Mouse (Mus musculus) limb, embryonic 12.5 days (tissue): ENCODE results near the gene Gdf10. TPM values are rescaled to one million over a fixed set of nuclear protein-coding genes. Genes with fewer than 3 reads are reported as not detected.

Experiments used
- ATAC-seq: fragments of 200-750 bp; cut with Nextera tagmentation; 2 replicates; pipeline ENCODE4 v1.8.0; 2017; ENCODE audit warnings: low read depth, moderate TSS enrichment; ENCODE audit not compliant: insufficient number of reproducible peaks, insufficient read depth, low FRiP score, low TSS enrichment
- H3K27ac ChIP-seq: fragments of 300-500 bp; sonication (generic); 2 replicates; pipeline ENCODE4 v1.5.1; 2016; ENCODE audit warnings: mild to moderate bottlenecking, moderate library complexity
- H3K27me3 ChIP-seq: fragments of 300-500 bp; sonication (generic); 2 replicates; pipeline ENCODE4 v1.6.1; 2016; ENCODE audit warnings: mild to moderate bottlenecking, moderate library complexity
- H3K36me3 ChIP-seq: fragments of 300-500 bp; sonication (generic); 2 replicates; pipeline ENCODE4 v1.6.1; 2016; ENCODE audit warnings: mild to moderate bottlenecking, moderate library complexity
- H3K4me1 ChIP-seq: fragments of 300-500 bp; sonication (generic); replicated peaks from 2 replicates; pipeline ENCODE4 v1.6.1; 2016
- H3K4me2 ChIP-seq: fragments of 300-500 bp; sonication (generic); 2 replicates; pipeline ENCODE4 v1.6.1; 2016; ENCODE audit warnings: mild to moderate bottlenecking, moderate library complexity
- H3K4me3 ChIP-seq: fragments of 300-500 bp; sonication (generic); replicated peaks from 2 replicates; pipeline ENCODE4 v1.5.1; 2016; ENCODE audit warnings: mild to moderate bottlenecking
- H3K9ac ChIP-seq: fragments of 300-500 bp; sonication (generic); replicated peaks from 2 replicates; pipeline ENCODE4 v1.6.1; 2016; ENCODE audit warnings: mild to moderate bottlenecking, moderate library complexity
- H3K9me3 ChIP-seq: fragments of 300-500 bp; sonication (generic); 2 replicates; pipeline ENCODE4 v1.6.1; 2016; ENCODE audit warnings: mild to moderate bottlenecking, moderate library complexity
- WGBS: fragments of 180-500 bp; shearing (Covaris S2); methylation state at CpG from one replicate; pipeline ENCODE4 v1.1.7; 2016; 5-methylcytosine and 5-hydroxymethylcytosine counted together
- polyA plus RNA-seq: library from polyadenylated mRNA; unstranded; fragments of >200 nt; fragmentation: Nextera tagmentation; extraction: Ambion mirVana; gene quantifications from 2 replicates; pipeline ENCODE4 v1.2.1, GENCODE M21; 2016

Gene Gdf10
- polyA plus RNA-seq, 1 experiment from 2014 or later, result 11.9 TPM

DNA sequence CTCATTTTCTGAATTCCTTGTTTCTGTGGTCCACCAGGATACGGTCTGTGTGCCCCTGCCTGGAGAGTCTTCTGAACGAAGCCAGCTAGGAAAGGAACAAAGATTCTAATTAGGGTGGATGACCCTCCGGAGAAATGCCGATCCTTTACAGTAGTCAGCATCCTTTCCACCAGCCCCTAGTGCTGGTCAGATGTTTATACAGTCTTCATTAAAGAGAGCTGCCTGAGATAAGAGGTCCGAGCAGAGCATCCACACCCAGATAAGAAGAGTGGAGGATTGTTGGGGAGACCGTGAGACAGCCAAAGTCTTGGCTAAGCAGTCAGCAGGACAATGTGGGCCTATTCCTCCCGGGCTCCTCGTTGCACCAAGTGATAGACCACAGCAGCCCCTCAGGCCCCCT is 17.4 kb downstream of the Gdf10 start, which contains the start of gene Gdf2:
Gene Gdf2 (plus strand): TSS at position 301 of the 400 bp plus-strand sequence.
- whole genome bisulfite sequencing, result 68% methylated on average over 8 of the region's 8 CpGs
- no peaks in the 10 kb centered on the region for H3K4me1 ChIP-seq
- no peak within 1 kb of the TSS for H3K4me2 ChIP-seq
- H3K27me3 ChIP-seq, result peaks cover 13% of the 10 kb centered on the region; the same call in 1 of the 2 replicates
- H3K27ac ChIP-seq, result no peak within 1 kb of the TSS
- no peaks in the 10 kb centered on the region for H3K9me3 ChIP-seq
- no peak within 1 kb of the TSS for H3K4me3 ChIP-seq
- no peak for ATAC-seq
- H3K36me3 ChIP-seq, result no peaks in the 10 kb centered on the region
- no peak within 1 kb of the TSS for H3K9ac ChIP-seq

DNA sequence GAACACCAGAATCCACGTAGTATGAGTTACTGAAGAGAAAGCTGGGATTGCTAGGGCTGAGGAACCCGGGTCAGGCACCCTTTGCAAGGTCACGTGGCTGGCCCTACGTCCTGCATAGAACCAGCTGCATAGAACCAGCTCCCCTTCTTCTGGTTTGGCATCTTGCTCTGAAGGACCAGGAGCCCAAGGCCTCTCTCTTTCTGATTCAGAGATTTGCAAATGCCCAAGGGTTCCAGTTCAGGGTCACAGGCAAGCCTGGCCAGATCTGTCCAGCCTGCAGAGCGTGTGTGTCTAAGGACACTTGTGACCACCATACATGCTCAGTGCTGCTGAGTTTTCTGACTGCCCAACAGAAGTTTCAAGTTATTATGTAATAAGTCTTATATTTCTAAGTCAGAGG is 18.8 kb downstream of the Gdf10 start:
- H3K4me1 ChIP-seq, result no peaks in the 10 kb centered on the region
- no peak for ATAC-seq
- H3K27ac ChIP-seq, result no peak overlapping the region
- no peak overlapping the region for H3K4me2 ChIP-seq
- no peaks in the 10 kb centered on the region for H3K9me3 ChIP-seq
- H3K27me3 ChIP-seq, result peaks cover 13% of the 10 kb centered on the region; the same call in 1 of the 2 replicates
- H3K4me3 ChIP-seq, result no peak overlapping the region
- no peaks in the 10 kb centered on the region for H3K36me3 ChIP-seq
- no peak overlapping the region for H3K9ac ChIP-seq
- WGBS, result 79% methylated on average over 5 of the region's 5 CpGs

DNA sequence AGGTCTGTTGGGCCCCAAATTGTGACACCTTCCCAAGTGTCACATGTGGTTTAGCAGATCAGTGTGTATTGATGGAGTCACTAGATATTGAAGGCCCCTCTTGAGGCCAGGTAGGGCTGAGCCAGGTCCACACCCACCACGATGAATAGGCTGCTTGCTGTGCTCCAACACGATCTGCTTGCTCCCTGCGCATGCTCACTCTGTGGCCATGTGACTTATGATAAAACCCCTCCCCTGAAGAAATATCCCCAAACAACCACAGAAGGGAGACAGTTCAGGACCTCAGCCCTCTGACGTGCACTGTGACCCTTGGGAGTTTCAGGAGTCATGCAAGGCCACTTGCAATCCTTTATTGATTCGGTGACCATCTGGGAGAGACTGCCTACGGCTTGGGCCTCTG is 22.7 kb downstream of the Gdf10 start:
- Histone ChIP-seq H3K36me3 (no peaks in the 10 kb centered on the region), H3K9ac (no peak overlapping the region), H3K4me2 (no peak overlapping the region), H3K4me3 (no peak overlapping the region), H3K27ac (no peak overlapping the region), H3K4me1 (no peaks in the 10 kb centered on the region), H3K9me3 (no peaks in the 10 kb centered on the region), H3K27me3 (peaks cover 6% of the 10 kb centered on the region; the same call in 1 of the 2 replicates)
- no peak for ATAC-seq
- WGBS, result 82% methylated on average over 6 of the region's 6 CpGs

DNA sequence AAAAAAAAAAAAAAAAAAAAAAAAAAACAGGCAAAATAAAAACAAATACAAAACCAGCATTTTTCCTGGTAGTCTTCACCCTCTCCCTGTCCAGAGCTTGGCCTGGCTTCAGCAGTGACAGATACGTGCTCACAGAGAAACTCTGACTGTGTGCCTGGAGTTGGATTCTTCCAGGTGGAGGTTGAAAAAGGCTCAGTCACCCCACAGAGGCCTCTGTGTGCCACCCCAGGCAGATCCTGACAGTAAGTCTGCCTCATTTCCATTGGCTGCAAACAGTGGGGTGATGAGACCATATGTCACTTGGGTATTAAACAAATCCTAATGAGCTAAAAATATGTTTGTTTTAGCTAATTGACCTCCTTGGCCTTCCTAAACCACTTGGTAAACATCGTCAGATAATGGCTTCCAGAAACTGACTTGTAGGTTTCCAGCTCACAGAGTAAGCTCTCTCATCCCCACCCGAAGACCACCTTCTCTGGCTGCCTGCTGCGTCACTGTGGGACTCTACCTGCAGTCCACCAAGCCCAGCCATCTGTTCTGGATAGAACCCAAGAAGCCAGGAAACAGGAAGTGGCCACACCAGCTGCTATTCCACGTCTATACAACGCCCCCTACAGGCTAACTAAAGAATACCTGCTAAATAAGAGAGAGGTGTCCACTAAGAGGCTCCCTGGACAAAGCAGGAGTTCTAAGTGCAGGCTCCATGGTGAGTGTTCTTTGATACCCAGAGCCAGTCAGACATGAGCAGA is 29.0 kb downstream of the Gdf10 start:
- ATAC-seq, result no peak
- no peak overlapping the region for H3K9ac ChIP-seq
- 49% methylated on average over 6 of the region's 6 CpGs for WGBS
- H3K9me3 ChIP-seq, result no peaks in the 10 kb centered on the region
- no peak overlapping the region for H3K4me2 ChIP-seq
- H3K4me1 ChIP-seq, result no peaks in the 10 kb centered on the region
- no peak overlapping the region for H3K4me3 ChIP-seq
- H3K27ac ChIP-seq, result no peak overlapping the region
- no peaks in the 10 kb centered on the region for H3K27me3 ChIP-seq
- no peaks in the 10 kb centered on the region for H3K36me3 ChIP-seq

DNA sequence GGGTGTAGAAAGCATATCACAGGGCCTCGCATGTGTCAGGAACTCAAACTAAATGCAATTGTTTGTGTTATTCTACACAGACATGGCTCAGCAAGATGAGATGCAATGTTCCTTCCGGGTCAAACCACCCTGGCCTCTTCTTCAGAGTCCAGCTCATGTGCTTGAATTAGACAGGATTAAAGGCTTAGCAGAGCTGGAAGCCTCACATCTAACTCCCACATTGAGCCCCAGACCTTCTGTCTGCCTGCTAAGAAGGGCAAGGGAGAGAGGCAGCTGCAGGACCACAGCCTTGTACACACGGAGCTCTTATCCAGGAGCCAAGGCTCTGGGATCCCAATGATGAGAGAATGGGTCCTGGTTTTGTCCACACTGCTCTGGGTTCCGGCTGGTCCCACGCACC is 30.4 kb downstream of the Gdf10 start, which contains the start of gene Rbp3:
Gene Rbp3 (plus strand): TSS at position 243 of the 400 bp plus-strand sequence.
- ATAC-seq, result no peak
- H3K4me3 ChIP-seq, result no peak within 1 kb of the TSS
- H3K9me3 ChIP-seq, result no peaks in the 10 kb centered on the region
- no peak within 1 kb of the TSS for H3K9ac ChIP-seq
- H3K36me3 ChIP-seq, result no peaks in the 10 kb centered on the region
- H3K4me1 ChIP-seq, result no peaks in the 10 kb centered on the region
- H3K27me3 ChIP-seq, result 0 out of 2 replicates have a peak, but pooled peaks cover 4% of the 10 kb centered on the region
- H3K27ac ChIP-seq, result no peak within 1 kb of the TSS
- no peak within 1 kb of the TSS for H3K4me2 ChIP-seq
- WGBS, result 85% methylated on average over 5 of the region's 5 CpGs

DNA sequence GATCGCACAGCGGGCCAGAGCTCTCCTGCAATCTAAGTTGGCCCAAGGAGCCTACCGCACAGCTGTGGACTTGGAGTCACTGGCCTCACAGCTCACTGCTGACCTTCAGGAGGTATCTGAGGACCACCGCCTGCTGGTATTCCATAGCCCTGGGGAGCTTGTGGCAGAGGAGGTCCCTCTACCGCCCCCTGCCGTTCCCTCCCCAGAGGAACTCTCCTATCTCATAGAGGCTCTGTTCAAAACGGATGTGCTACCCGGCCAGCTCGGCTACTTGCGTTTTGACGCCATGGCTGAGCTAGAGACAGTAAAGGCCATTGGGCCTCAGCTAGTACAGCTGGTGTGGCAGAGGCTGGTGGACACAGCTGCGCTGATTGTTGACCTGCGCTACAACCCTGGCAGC is 32.7 kb downstream of the Gdf10 start:
- H3K36me3 ChIP-seq, result no peaks in the 10 kb centered on the region
- no peaks in the 10 kb centered on the region for H3K4me1 ChIP-seq
- WGBS, result 74% methylated on average over 13 of the region's 13 CpGs
- H3K4me2 ChIP-seq, result no peak overlapping the region
- no peak for ATAC-seq
- 0 out of 2 replicates have a peak, but pooled peaks cover 6% of the 10 kb centered on the region for H3K27me3 ChIP-seq
- H3K9me3 ChIP-seq, result no peaks in the 10 kb centered on the region
- H3K27ac ChIP-seq, result no peak overlapping the region
- H3K4me3 ChIP-seq, result no peak overlapping the region
- H3K9ac ChIP-seq, result no peak overlapping the region

DNA sequence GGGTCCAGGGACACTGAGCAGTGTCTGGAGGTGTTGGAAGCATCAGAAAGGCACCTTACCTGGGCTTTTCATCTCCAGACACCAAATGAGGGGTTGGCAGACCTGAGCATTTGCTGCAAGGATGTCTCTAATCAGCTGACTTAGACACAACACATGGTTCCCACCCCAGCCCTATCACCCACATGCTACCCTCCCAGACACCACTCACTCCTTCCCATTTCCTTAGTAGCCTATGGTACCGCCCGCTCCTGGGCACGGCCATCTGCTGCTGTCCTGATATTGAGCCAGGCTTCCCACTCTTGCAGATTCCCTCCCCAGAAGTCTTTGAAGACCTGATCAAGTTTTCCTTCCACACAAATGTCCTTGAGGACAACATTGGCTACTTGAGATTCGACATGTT is 34.8 kb downstream of the Gdf10 start:
- no peak for ATAC-seq
- Histone ChIP-seq H3K27me3 (peaks cover 6% of the 10 kb centered on the region; the same call in 1 of the 2 replicates), H3K9me3 (no peaks in the 10 kb centered on the region), H3K27ac (no peak overlapping the region), H3K4me2 (no peak overlapping the region), H3K36me3 (no peaks in the 10 kb centered on the region), H3K9ac (no peak overlapping the region), H3K4me3 (no peak overlapping the region), H3K4me1 (no peaks in the 10 kb centered on the region)
- WGBS, result 86% methylated on average over 4 of the region's 4 CpGs

DNA sequence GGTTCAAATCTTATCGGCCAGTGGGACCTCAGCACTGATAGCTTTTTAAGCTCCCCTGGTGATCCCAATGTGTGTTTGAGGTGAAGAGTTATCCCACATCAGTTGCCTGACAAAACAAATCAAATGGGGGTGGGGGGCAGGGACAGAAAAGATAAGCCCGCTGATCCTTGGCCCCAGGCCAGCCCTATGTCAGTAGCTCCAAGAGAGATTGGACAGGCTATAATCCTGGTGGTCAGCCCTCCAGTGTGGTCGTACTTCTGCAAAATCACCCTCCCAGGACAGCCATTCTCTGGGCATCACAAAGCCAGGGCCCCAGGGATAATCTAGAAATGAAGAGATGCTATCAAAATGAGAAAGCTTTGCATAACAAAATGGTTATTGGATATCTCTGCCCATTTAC is 35.5 kb downstream of the Gdf10 start:
- H3K27me3 ChIP-seq, result peaks cover 6% of the 10 kb centered on the region; the same call in 1 of the 2 replicates
- H3K4me3 ChIP-seq, result no peak overlapping the region
- no peak overlapping the region for H3K9ac ChIP-seq
- H3K36me3 ChIP-seq, result no peaks in the 10 kb centered on the region
- 79% methylated on average over 3 of the region's 3 CpGs for WGBS
- no peak overlapping the region for H3K27ac ChIP-seq
- no peaks in the 10 kb centered on the region for H3K4me1 ChIP-seq
- H3K9me3 ChIP-seq, result no peaks in the 10 kb centered on the region
- ATAC-seq, result no peak
- H3K4me2 ChIP-seq, result no peak overlapping the region

DNA sequence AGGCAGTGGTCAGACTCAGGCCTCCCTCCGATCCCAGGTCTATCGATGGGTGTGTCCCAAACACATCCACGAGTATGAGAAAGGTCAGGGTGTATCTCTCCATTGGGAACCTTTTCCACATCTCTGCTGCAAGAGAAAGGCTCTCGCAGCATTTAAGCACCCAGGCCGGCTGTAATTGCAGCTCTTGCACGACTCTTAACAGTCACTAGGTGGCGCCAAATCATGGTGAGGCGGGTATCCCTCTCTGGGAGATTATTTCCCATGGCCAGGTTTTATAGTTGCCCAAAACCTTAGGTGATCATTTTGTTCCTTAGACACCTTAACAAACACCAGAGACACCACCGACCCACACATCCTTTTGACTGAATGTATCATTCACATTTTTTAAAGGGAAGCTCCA is 36.0 kb downstream of the Gdf10 start:
- no peak overlapping the region for H3K4me3 ChIP-seq
- H3K4me1 ChIP-seq, result no peaks in the 10 kb centered on the region
- H3K4me2 ChIP-seq, result no peak overlapping the region
- no peak overlapping the region for H3K9ac ChIP-seq
- H3K27ac ChIP-seq, result no peak overlapping the region
- H3K36me3 ChIP-seq, result no peaks in the 10 kb centered on the region
- no peak for ATAC-seq
- 12% methylated on average over 9 of the region's 9 CpGs for WGBS
- no peaks in the 10 kb centered on the region for H3K9me3 ChIP-seq
- H3K27me3 ChIP-seq, result peaks cover 6% of the 10 kb centered on the region; the same call in 1 of the 2 replicates

DNA sequence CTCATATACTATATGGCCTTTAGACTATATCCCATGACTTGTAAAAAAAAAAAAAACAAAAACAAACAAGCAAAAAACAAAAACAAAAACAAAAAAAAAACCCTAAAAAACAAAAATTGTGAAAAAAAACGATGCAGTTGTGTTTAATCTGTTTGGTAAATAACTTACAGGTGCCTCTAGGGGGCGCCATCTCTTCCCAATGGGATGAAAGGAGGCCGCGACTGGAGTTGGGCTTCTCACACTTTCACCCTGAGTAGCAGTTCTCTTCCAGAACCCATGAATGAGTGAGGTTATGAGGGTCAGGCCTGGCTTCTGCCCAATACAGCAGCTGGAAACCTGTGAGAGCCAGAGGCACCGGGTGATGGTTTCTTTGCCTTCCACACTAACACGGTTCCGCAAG is 42.3 kb downstream of the Gdf10 start:
- Histone ChIP-seq H3K4me1 (no peaks in the 10 kb centered on the region), H3K9me3 (no peaks in the 10 kb centered on the region), H3K36me3 (no peaks in the 10 kb centered on the region), H3K27me3 (no peaks in the 10 kb centered on the region; the same call in 1 of the 2 replicates), H3K9ac (no peak overlapping the region), H3K27ac (no peak overlapping the region), H3K4me2 (no peak overlapping the region), H3K4me3 (no peak overlapping the region)
- no peak for ATAC-seq
- 63% methylated on average over 7 of the region's 7 CpGs for WGBS

DNA sequence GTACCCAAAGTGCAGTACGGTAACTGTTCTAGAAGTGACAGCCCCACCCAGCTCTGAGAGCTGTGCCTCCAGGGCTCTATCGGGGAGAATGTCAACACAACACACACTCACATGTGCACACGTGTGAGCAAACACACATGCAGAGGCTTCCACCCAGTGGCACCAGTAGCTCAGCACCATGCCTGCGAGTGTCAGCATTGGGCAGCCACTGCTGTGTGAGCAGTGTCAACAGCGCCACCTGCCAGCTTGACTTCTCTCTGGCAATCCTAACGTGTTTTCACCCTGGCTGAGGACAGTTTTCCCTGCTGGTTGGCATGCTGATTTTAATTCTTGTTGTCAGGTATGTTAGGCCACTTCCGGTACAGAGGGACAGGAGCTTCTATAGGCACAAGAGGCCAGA is 49.3 kb downstream of the Gdf10 start:
- Histone ChIP-seq H3K27me3 (peaks cover 23% of the 10 kb centered on the region), H3K4me1 (peaks cover under 1% of the 10 kb centered on the region; the same call in 1 of the 2 replicates), H3K27ac (no peak overlapping the region), H3K4me2 (no peak overlapping the region), H3K4me3 (no peak overlapping the region), H3K9ac (no peak overlapping the region), H3K36me3 (no peaks in the 10 kb centered on the region), H3K9me3 (no peaks in the 10 kb centered on the region)
- no peak for ATAC-seq
- 47% methylated on average over 7 of the region's 7 CpGs for WGBS

DNA sequence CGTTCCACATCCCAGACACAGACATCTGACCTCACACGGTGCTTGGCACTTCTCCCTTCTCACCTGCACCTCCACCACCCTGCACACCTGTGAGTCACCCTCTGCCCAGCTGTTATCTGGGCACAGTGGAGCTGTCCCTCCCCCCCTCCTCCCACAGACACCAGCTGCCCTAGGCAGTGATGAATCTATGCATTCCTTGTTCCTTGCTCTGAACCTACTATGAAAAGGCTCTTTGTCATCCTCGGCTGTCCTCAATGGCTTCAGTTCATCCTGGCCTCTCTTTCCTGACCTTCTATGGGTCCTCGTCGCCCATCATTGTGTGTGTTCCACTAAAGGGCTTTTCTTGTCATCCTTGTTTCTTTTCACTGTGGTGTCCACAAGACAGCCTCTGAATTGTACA is 51.4 kb downstream of the Gdf10 start:
- Histone ChIP-seq H3K4me2 (no peak overlapping the region), H3K36me3 (no peaks in the 10 kb centered on the region), H3K27me3 (peaks cover 44% of the 10 kb centered on the region), H3K4me3 (no peak overlapping the region), H3K9ac (no peak overlapping the region), H3K9me3 (no peaks in the 10 kb centered on the region), H3K4me1 (peaks cover 11% of the 10 kb centered on the region), H3K27ac (no peak overlapping the region)
- 80% methylated on average over 5 of the region's 5 CpGs for WGBS
- no peak for ATAC-seq
